Mouse (Mus musculus): Measurements from ENCODE around the gene Naxe.

GRCm38 (mm10) chr3:88085459-88085858, 27.2 kb upstream of the Naxe start:
- TF ChIP-seq CTCF (IDR thresholded peaks at IDR 0.05; ENCODE audit: low read depth, low read length), result no peak
- TF ChIP-seq POLR2A (IDR thresholded peaks at IDR 0.05; ENCODE audit: borderline replicate concordance, low read depth, low read length), result no peak
